Mouse (Mus musculus) spleen, adult 2 months (tissue): Measurements from ENCODE around the gene Amdhd1. TPM values are rescaled to one million over a fixed set of nuclear protein-coding genes. Genes with fewer than 3 reads are reported as not detected.

Source experiments
- DNase-seq, 2 experiments: peaks; one replicate each; pipeline versions ENCODE4 v3.0.0 to v3.0.0-alpha.2; 2012 to 2021; ENCODE audit warnings: low spot score in 2 of 2, low read depth in 1 of 2
- H3K27ac ChIP-seq: fragments of 200-500 bp; 2 replicates; pipeline ENCODE4 v1.5.1; 2012; ENCODE audit warnings: low read length, inconsistent platforms; ENCODE audit not compliant: insufficient read depth
- H3K27me3 ChIP-seq: fragments of 200-500 bp; 2 replicates; pipeline ENCODE4 v1.6.1; 2012; ENCODE audit warnings: mild to moderate bottlenecking, moderate library complexity, low read length, inconsistent platforms; ENCODE audit not compliant: control insufficient read depth, insufficient read depth
- H3K36me3 ChIP-seq: fragments of 200-500 bp; 2 replicates; pipeline ENCODE4 v1.6.1; 2012; ENCODE audit warnings: mild to moderate bottlenecking, low read length, inconsistent platforms; ENCODE audit not compliant: control insufficient read depth, insufficient read depth
- H3K4me1 ChIP-seq: fragments of 200-500 bp; 2 replicates; pipeline ENCODE4 v1.6.1; 2011; ENCODE audit warnings: inconsistent platforms; ENCODE audit not compliant: control insufficient read depth, insufficient read depth, insufficient read length
- H3K4me3 ChIP-seq: fragments of 200-500 bp; 2 replicates; pipeline ENCODE4 v1.5.1; 2011; ENCODE audit warnings: mild to moderate bottlenecking, inconsistent platforms; ENCODE audit not compliant: insufficient read depth, insufficient read length; ENCODE audit errors: extremely low read depth
- CTCF ChIP-seq: fragments of 200-500 bp; IDR thresholded peaks from 2 replicates; pipeline ENCODE4 v1.5.1; 2011; ENCODE audit warnings: mild to moderate bottlenecking, inconsistent platforms; ENCODE audit not compliant: insufficient read depth, insufficient read length, insufficient replicate concordance; ENCODE audit errors: extremely low read depth
- POLR2A ChIP-seq: fragments of 200-500 bp; IDR thresholded peaks from 2 replicates; pipeline ENCODE4 v1.6.1; 2011; ENCODE audit warnings: low read depth, low read length, inconsistent platforms
- WGBS: fragments of 180-500 bp; shearing (Covaris S2); methylation state at CpG from one replicate; pipeline ENCODE4 v1.1.7; 2018; 5-methylcytosine and 5-hydroxymethylcytosine counted together
- polyA plus RNA-seq: library from polyadenylated mRNA; depleted of rRNA; stranded (reverse); fragments of >200 nt; gene quantifications from 2 replicates; pipeline ENCODE4 v1.2.3, GENCODE M21; 2012

Amdhd1 gene
- polyA plus RNA-seq, 1 experiment = 0.04 TPM

DNA sequence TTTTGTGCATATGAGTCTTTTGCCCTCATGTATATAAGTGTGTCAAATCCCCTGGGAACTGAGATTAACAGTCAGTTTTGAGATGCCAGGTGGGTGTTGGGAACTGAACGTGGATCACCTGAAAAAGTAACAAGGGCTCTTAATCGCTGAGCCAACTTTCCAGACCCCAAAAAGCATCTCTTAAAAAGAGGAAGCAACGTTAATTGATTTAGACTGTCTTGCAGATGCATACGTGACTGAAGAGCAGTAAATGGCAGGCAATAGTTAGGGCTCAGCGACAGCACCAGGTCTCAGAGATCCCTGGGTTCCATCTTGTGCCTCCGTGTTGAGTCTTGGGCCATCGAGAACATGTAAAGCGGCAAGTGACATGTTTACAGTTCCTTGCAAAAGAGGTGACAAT, 12.8 kb upstream of the Amdhd1 start:
- WGBS = 61% methylated on average over 8 of the region's 8 CpGs
- DNase-seq = no peak
- no peak for TF ChIP-seq CTCF
- TF ChIP-seq POLR2A = no peak

DNA sequence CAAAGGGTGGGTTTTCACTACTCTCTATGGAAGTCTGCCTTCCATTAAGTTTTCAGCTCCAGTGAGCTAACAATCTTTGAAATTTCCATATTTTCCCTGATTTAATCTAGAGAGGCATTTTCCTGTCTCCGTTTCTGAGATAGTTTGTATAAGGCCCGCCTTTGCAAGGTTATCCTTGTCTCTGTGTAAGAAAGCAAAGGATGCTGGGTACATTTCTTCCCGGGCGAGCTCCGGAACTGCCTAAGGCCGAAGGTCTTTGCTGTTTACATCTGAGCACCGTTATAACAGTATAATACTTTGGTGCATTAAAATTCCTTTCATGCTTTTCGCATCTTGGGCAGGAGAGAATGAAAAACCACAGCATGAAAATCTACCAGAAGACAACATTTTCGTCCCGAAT, 10.0 kb upstream of the Amdhd1 start:
- H3K27me3 ChIP-seq = no peaks in the 10 kb centered on the region
- no peak for TF ChIP-seq CTCF
- no peak for TF ChIP-seq POLR2A
- H3K4me3 ChIP-seq = no peak overlapping the region
- DNase-seq = no peak
- no peaks in the 10 kb centered on the region for H3K36me3 ChIP-seq
- WGBS = 92% methylated on average over 10 of the region's 10 CpGs
- H3K4me1 ChIP-seq = no peaks in the 10 kb centered on the region
- H3K27ac ChIP-seq = no peak overlapping the region

More for the DNA sequence above, 12.8 kb upstream of the Amdhd1 start:
- Histone ChIP-seq H3K4me3 (no peak overlapping the region), H3K36me3 (no peaks in the 10 kb centered on the region), H3K27ac (no peak overlapping the region), H3K4me1 (no peaks in the 10 kb centered on the region), H3K27me3 (no peaks in the 10 kb centered on the region)

DNA sequence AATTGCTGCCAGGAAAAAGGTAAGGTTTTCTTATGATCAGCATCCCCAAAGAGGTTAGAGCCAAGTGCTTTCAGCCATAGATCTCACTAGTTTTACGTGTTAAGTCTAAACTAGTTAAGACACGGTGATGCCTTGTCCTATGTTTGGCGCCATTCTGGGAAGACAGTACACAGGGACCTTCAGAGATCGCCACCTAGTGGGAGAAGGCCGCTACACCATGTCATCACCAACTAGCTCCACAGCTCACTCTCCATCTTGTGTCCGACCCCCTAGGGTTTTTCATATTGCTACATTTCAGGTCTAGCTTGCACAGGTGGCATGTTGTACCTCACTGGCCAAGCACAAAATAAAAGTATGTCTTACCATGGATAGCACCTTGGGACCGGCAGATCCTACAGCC, 9.2 kb upstream of the Amdhd1 start:
- DNase-seq = peak; percentile 57 to 73
- TF ChIP-seq POLR2A = no peak
- TF ChIP-seq CTCF = peak; percentile 88; the same call in 1 of the 2 replicates
- no peak overlapping the region for H3K4me3 ChIP-seq
- no peaks in the 10 kb centered on the region for H3K36me3 ChIP-seq
- no peaks in the 10 kb centered on the region for H3K4me1 ChIP-seq
- no peak overlapping the region for H3K27ac ChIP-seq
- H3K27me3 ChIP-seq = no peaks in the 10 kb centered on the region
- 12% methylated on average over 7 of the region's 7 CpGs for WGBS

DNA sequence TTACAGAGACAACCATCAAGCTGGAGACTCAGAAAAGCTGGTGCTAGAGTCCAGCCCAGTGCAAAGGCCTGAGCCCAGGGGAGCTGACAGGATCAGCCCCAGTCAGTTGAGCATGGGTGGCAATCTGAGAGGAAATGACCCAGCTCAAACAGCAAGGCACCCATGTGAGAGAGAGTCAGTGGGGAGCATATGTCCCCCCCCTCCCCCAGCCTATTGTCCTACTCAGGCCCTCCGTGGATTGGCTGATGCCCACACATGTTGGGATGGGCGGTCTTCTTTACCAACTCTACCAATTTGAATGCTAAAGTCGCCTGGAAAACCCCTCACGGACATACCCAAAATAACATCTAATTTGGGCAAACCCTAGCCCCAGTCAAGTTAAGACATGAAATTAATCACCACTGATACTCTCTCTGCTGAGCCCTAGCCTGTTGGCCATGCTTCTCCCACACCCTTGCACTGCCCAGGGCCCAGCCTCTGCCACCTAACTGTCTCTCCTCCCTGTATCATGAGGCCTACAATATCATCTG, 8.0 kb upstream of the Amdhd1 start:
- WGBS = 82% methylated on average over 4 of the region's 4 CpGs
- no peak for DNase-seq
- no peak overlapping the region for H3K27ac ChIP-seq
- H3K36me3 ChIP-seq = no peaks in the 10 kb centered on the region
- TF ChIP-seq POLR2A = no peak
- TF ChIP-seq CTCF = no peak
- no peaks in the 10 kb centered on the region for H3K4me1 ChIP-seq
- no peak overlapping the region for H3K4me3 ChIP-seq
- no peaks in the 10 kb centered on the region for H3K27me3 ChIP-seq

DNA sequence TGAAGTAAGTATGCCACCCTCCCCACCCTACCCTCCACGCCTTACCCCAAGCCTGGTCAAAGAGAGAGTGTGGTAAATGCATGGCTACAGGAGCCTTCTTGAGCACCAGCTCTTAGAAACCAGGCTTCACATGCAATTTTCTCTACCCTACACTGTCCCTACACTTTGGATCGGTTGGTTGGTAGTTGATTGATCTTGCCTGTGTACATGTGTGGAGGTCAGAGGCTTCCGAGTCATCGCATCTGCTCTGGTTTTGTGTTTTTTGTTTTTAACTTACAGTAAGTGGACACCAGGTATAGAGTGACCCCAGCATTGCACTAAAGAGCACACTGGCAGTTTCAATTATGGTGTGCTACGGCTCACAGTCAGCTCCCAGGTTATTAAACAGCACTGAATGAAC, 4.3 kb upstream of the Amdhd1 start:
- Histone ChIP-seq H3K4me1 (peaks cover 14% of the 10 kb centered on the region), H3K27me3 (no peaks in the 10 kb centered on the region), H3K4me3 (no peak overlapping the region), H3K27ac (no peak overlapping the region), H3K36me3 (no peaks in the 10 kb centered on the region)
- no peak for TF ChIP-seq CTCF
- 86% methylated on average over 5 of the region's 5 CpGs for WGBS
- no peak for DNase-seq

DNA sequence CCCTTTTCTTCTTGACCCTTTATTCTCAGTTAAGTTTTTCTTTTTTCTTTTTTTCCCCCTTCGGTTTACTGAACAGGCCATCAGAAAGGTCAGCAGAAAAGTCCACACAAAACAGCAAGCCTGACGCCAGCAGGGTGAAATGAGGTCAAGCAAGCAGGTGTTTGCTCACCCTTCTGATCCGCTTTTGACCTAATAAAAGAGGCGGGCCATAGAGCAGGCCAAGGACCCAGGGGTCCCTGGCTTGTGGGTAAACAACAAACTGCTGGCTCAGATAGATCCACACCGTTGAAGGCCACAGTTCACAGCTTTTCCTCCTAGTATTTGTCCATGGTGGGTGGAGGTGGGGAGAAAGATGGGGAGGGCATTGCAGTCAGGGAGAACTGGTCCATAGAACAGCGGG, 3.3 kb upstream of the Amdhd1 start:
- Histone ChIP-seq H3K4me1 (peaks cover 14% of the 10 kb centered on the region), H3K27me3 (no peaks in the 10 kb centered on the region), H3K36me3 (no peaks in the 10 kb centered on the region), H3K27ac (no peak overlapping the region), H3K4me3 (no peak overlapping the region)
- DNase-seq = no peak
- TF ChIP-seq POLR2A (no peak), CTCF (no peak)
- 80% methylated on average over 6 of the region's 6 CpGs for WGBS

DNA sequence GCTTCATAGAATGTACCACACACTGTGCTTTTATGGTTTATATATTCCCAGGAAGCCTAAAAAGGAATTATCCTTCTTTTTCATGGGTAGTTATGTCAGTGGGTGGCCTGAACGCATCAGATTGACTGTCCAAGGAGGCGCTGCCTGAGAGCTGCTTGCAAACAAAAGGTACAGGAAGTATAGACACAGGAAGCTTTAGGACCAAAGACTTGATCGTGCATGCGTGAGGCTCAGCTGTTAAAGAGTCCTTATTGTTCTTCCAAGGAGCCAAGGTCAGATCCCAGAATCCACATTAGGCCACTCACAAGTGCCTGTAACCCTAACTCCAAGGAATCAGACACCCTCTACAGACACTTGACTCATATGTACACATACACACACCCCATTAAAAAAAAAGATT, 2.5 kb upstream of the Amdhd1 start:
- H3K4me1 ChIP-seq = peaks cover 14% of the 10 kb centered on the region
- H3K27me3 ChIP-seq = no peaks in the 10 kb centered on the region
- DNase-seq = no peak
- WGBS = 37% methylated on average over 4 of the region's 4 CpGs
- H3K4me3 ChIP-seq = no peak overlapping the region
- no peak for TF ChIP-seq POLR2A
- TF ChIP-seq CTCF = no peak
- H3K27ac ChIP-seq = no peak overlapping the region
- no peaks in the 10 kb centered on the region for H3K36me3 ChIP-seq
